In the genomic region with DNA sequence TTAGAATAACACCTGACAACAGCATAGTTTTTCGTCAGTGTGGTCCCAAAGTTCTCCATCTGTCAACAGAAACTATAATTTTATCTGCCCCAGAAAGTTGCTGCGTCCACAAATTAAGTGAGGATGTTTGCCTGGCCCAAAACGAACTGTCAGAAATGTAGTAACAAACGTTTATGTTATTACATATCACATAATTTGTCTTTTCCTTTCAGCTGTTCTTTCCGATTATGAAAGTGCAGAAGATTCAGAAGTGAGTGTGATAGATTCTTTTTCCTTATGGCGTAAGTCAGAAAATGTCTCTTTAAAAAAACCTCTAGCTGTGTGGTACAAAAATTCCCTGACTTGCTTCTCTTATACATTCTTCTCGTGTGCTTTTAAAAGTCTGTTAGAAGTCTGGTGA, we compare ENCODE assay signal across 8 mouse cellular contexts. TPM values are rescaled to one million over a fixed set of nuclear protein-coding genes. Genes with fewer than 3 reads are reported as not detected.
DNase-seq lines count a peak whose midpoint lies in the region; ATAC-seq and TF ChIP-seq lines count a peak whose summit lies in the region.

No protein-coding gene starts in this region.

- no peak for TF ChIP-seq POLR2A in MEL (IDR thresholded peaks at IDR 0.05; ENCODE audit: control insufficient read depth in 1 of 2, insufficient read depth in 1 of 2, low read depth in 1 of 2, low read length in 2 of 2, poor library complexity in 1 of 2)

- TF ChIP-seq CTCF in MEL (IDR thresholded peaks at IDR 0.05 in 2 of 3, conservative IDR thresholded peaks at IDR 0.05 in 1 of 3; ENCODE audit: control insufficient read depth in 1 of 3, insufficient read depth in 1 of 3, low read depth in 2 of 3, low read length in 3 of 3, poor library complexity in 1 of 3, severe bottlenecking in 1 of 3) = no peak

- H3K9ac ChIP-seq in heart, embryonic 16.5 days (ENCODE audit: low read length) = peak overlapping the region; percentile 95
- H3K9ac ChIP-seq in MEL (ENCODE audit: control insufficient read depth, low read depth, low read length, poor library complexity, severe bottlenecking) = peak overlapping the region; percentile 93
- H3K9ac ChIP-seq in hindbrain, embryonic 12.5 days = peak overlapping the region; percentile 94
- peak overlapping the region; percentile 93 for H3K9ac ChIP-seq in midbrain, embryonic 11.5 days (ENCODE audit: low read length)

- TF ChIP-seq EP300 in MEL (IDR thresholded peaks at IDR 0.05; ENCODE audit: low read depth in 1 of 2, low read length in 2 of 2) = no peak

- peak overlapping the region; percentile 97; the same call in 1 of the 2 replicates for H3K27ac ChIP-seq in heart, embryonic 16.5 days (ENCODE audit: low read length)
- peak overlapping the region; percentile 69; the same call in 1 of the 2 replicates for H3K27ac ChIP-seq in MEL (ENCODE audit: control insufficient read depth, low read depth, low read length)
- H3K27ac ChIP-seq in hindbrain, embryonic 12.5 days = 0 out of 2 replicates have a peak overlapping the region, but pooled peaks have one; percentile 99
- no peak overlapping the region; the same call in 1 of the 2 replicates for H3K27ac ChIP-seq in midbrain, embryonic 11.5 days (ENCODE audit: low read depth, low read length)

- DNase-seq in heart, postnatal 4 days = no peak
- DNase-seq in MEL (ENCODE audit: low read depth, low spot score) = no peak
- DNase-seq in midbrain, embryonic 11.5 days (ENCODE audit: low spot score, missing footprints) = no peak
- DNase-seq in left cerebral cortex, adult 11 months (ENCODE audit: low spot score) = no peak
- no peak for DNase-seq in gastrocnemius, postnatal 10 days
- DNase-seq in urinary bladder, postnatal 25 days (ENCODE audit: low spot score) = no peak

- peak overlapping the region; percentile 83 for H3K4me3 ChIP-seq in heart, embryonic 16.5 days (ENCODE audit: low read length)
- peak overlapping the region; percentile 79 to 93 for H3K4me3 ChIP-seq in MEL (ENCODE audit: control insufficient read depth in 1 of 2, insufficient read depth in 1 of 2, low read depth in 2 of 2, low read length in 2 of 2)
- peak overlapping the region; percentile 94 for H3K4me3 ChIP-seq in hindbrain, embryonic 12.5 days
- H3K4me3 ChIP-seq in midbrain, embryonic 11.5 days (ENCODE audit: low read depth, low read length) = peak overlapping the region; percentile 93

- peaks cover 42% of the 10 kb centered on the region for H3K36me3 ChIP-seq in heart, embryonic 16.5 days (ENCODE audit: control insufficient read depth, insufficient read depth)
- peaks cover 22 to 39% of the 10 kb centered on the region in 2 experiments for H3K36me3 ChIP-seq in MEL (ENCODE audit: control insufficient read depth in 1 of 2, insufficient read depth in 2 of 2, low read length in 2 of 2)
- H3K36me3 ChIP-seq in hindbrain, embryonic 12.5 days = peaks cover 53% of the 10 kb centered on the region
- peaks cover 15% of the 10 kb centered on the region for H3K36me3 ChIP-seq in midbrain, embryonic 11.5 days (ENCODE audit: control insufficient read depth, insufficient read depth, low read length)

- H3K4me2 ChIP-seq in heart, embryonic 16.5 days (ENCODE audit: low read depth, low read length) = peak overlapping the region; percentile 71
- H3K4me2 ChIP-seq in hindbrain, embryonic 12.5 days (replicated peaks) = peak overlapping the region; percentile 80
- H3K4me2 ChIP-seq in midbrain, embryonic 11.5 days = peak overlapping the region; percentile 71

- H3K4me1 ChIP-seq in heart, embryonic 16.5 days (ENCODE audit: control insufficient read depth, insufficient read depth, low read length) = peaks cover 23% of the 10 kb centered on the region
- H3K4me1 ChIP-seq in MEL (ENCODE audit: control insufficient read depth in 1 of 2, insufficient read depth in 2 of 2, low read length in 2 of 2) = peaks cover 3 to 11% of the 10 kb centered on the region in 2 experiments; a peak in 3 of 4 replicates
- H3K4me1 ChIP-seq in hindbrain, embryonic 12.5 days = peaks cover 20% of the 10 kb centered on the region
- peaks cover 15% of the 10 kb centered on the region for H3K4me1 ChIP-seq in midbrain, embryonic 11.5 days (ENCODE audit: control insufficient read depth, insufficient read depth, low read length)

- TF ChIP-seq RAD21 in MEL (IDR thresholded peaks at IDR 0.05; ENCODE audit: low read depth, low read length) = no peak

- H3K9me3 ChIP-seq in heart, embryonic 16.5 days (replicated peaks; ENCODE audit: control insufficient read depth, low read length) = no peaks in the 10 kb centered on the region
- H3K9me3 ChIP-seq in MEL (replicated peaks; ENCODE audit: insufficient read depth, low read length) = no peaks in the 10 kb centered on the region
- H3K9me3 ChIP-seq in hindbrain, embryonic 12.5 days (replicated peaks) = no peaks in the 10 kb centered on the region
- no peaks in the 10 kb centered on the region for H3K9me3 ChIP-seq in midbrain, embryonic 11.5 days (ENCODE audit: control insufficient read depth, low read length)

- peaks cover 38% of the 10 kb centered on the region for H3K79me2 ChIP-seq in MEL (ENCODE audit: control insufficient read depth, insufficient read depth, low read length, poor library complexity)

- 55% methylated on average over 7 of the region's 7 CpGs for WGBS in heart, embryonic 16.5 days
- 80% methylated on average over 7 of the region's 7 CpGs for WGBS in hindbrain, embryonic 12.5 days
- 81% methylated on average over 7 of the region's 7 CpGs for WGBS in midbrain, embryonic 11.5 days

- no peaks in the 10 kb centered on the region for H3K27me3 ChIP-seq in heart, embryonic 16.5 days (ENCODE audit: control insufficient read depth, insufficient read depth, low read length)
- no peaks in the 10 kb centered on the region for H3K27me3 ChIP-seq in MEL (ENCODE audit: control insufficient read depth in 1 of 2, insufficient read depth in 2 of 2, low read length in 2 of 2)
- H3K27me3 ChIP-seq in hindbrain, embryonic 12.5 days = no peaks in the 10 kb centered on the region
- H3K27me3 ChIP-seq in midbrain, embryonic 11.5 days (ENCODE audit: control insufficient read depth, insufficient read depth, low read length) = no peaks in the 10 kb centered on the region

- no peak for ATAC-seq in heart, embryonic 16.5 days (replicated peaks; ENCODE audit: extremely low read depth, insufficient read depth, low FRiP score)
- no peak for ATAC-seq in hindbrain, embryonic 12.5 days (ENCODE audit: low FRiP score)
- ATAC-seq in midbrain, embryonic 11.5 days (ENCODE audit: low FRiP score) = no peak

TF ChIP-seq in MEL, 35 proteins besides CTCF, POLR2A, EP300 and RAD21 (continues in another document):
- no peak for TF ChIP-seq TCF12 (IDR thresholded peaks at IDR 0.05; ENCODE audit: low read depth, low read length)
- TF ChIP-seq GABPA (IDR thresholded peaks at IDR 0.05; ENCODE audit: low read depth, low read length) = no peak

RNA-seq across cellular contexts. Expression of gene Casc3, which starts 6.0 kb away (rescaled TPM):
- polyA plus RNA-seq in heart, embryonic 16.5 days (2015; fragmentation: Nextera tagmentation; extraction: Ambion mirVana) = 23.4 and 24.0 TPM in 2 replicates
- 10 to 100 TPM; 26.9 to 28.4 TPM for total RNA-seq in heart, postnatal 4 days (2021)
- 18.2 and 20.9 TPM in 2 replicates for total RNA-seq in MEL (2012; rRNA removed)
- 10 to 100 TPM; 58.6 to 61.0 TPM for polyA plus RNA-seq in MEL (2012; ENCODE audit: insufficient read depth in 1 of 2, insufficient read length in 2 of 2, low read depth in 1 of 2, low replicate concordance in 2 of 2, missing spikeins in 1 of 2)
- 62.5 and 66.5 TPM in 2 replicates for polyA plus RNA-seq in hindbrain, embryonic 12.5 days (2016; fragmentation: Nextera tagmentation; extraction: Ambion mirVana)
- polyA plus RNA-seq in midbrain, embryonic 11.5 days (2014; fragmentation: Nextera tagmentation; extraction: Ambion mirVana) = 51.9 and 53.1 TPM in 2 replicates
- 10 to 100 TPM; 19.1 to 26.2 TPM for total RNA-seq in gastrocnemius, postnatal 10 days (2021)

RNA-seq across cellular contexts. Expression of gene Msl1, which starts 15.4 kb away (rescaled TPM):
- 15.2 and 15.5 TPM in 2 replicates for polyA plus RNA-seq in heart, embryonic 16.5 days (2015; fragmentation: Nextera tagmentation; extraction: Ambion mirVana)
- 10 to 100 TPM; 67.8 to 71.5 TPM for total RNA-seq in heart, postnatal 4 days (2021)
- 35.0 and 37.1 TPM in 2 replicates for total RNA-seq in MEL (2012; rRNA removed)
- 10 to 100 TPM in 1 of 2 experiments, not detected in 1; 49.4 TPM for polyA plus RNA-seq in MEL (2012; ENCODE audit: insufficient read depth in 1 of 2, insufficient read length in 2 of 2, low read depth in 1 of 2, low replicate concordance in 2 of 2, missing spikeins in 1 of 2)
- 38.8 and 40.4 TPM in 2 replicates for polyA plus RNA-seq in hindbrain, embryonic 12.5 days (2016; fragmentation: Nextera tagmentation; extraction: Ambion mirVana)
- 24.0 and 25.1 TPM in 2 replicates for polyA plus RNA-seq in midbrain, embryonic 11.5 days (2014; fragmentation: Nextera tagmentation; extraction: Ambion mirVana)
- 10 to 100 TPM; 62.6 to 74.1 TPM for total RNA-seq in gastrocnemius, postnatal 10 days (2021)

RNA-seq across cellular contexts. Expression of gene Rapgefl1, which starts 25.9 kb away (rescaled TPM):
- 1.0 and 1.1 TPM in 2 replicates for polyA plus RNA-seq in heart, embryonic 16.5 days (2015; fragmentation: Nextera tagmentation; extraction: Ambion mirVana)
- 1 to 10 TPM; 1.3 TPM for total RNA-seq in heart, postnatal 4 days (2021)
- total RNA-seq in MEL (2012; rRNA removed) = 0.46 and 0.58 TPM in 2 replicates
- 1 to 10 TPM in 1 of 2 experiments, not detected in 1; 1.4 TPM for polyA plus RNA-seq in MEL (2012; ENCODE audit: insufficient read depth in 1 of 2, insufficient read length in 2 of 2, low read depth in 1 of 2, low replicate concordance in 2 of 2, missing spikeins in 1 of 2)
- polyA plus RNA-seq in hindbrain, embryonic 12.5 days (2016; fragmentation: Nextera tagmentation; extraction: Ambion mirVana) = 3.1 and 4.1 TPM in 2 replicates
- polyA plus RNA-seq in midbrain, embryonic 11.5 days (2014; fragmentation: Nextera tagmentation; extraction: Ambion mirVana) = 1.6 and 1.8 TPM in 2 replicates
- 1 to 10 TPM; 1.9 to 2.6 TPM for total RNA-seq in gastrocnemius, postnatal 10 days (2021)

RNA-seq across cellular contexts. Expression of gene Nr1d1, which starts 35.6 kb away (rescaled TPM):
- 7.0 and 8.2 TPM in 2 replicates for polyA plus RNA-seq in heart, embryonic 16.5 days (2015; fragmentation: Nextera tagmentation; extraction: Ambion mirVana)
- total RNA-seq in heart, postnatal 4 days (2021) = 10 to 100 TPM; 26.3 to 27.6 TPM
- total RNA-seq in MEL (2012; rRNA removed) = 1.9 and 2.0 TPM in 2 replicates
- polyA plus RNA-seq in MEL (2012; ENCODE audit: insufficient read depth in 1 of 2, insufficient read length in 2 of 2, low read depth in 1 of 2, low replicate concordance in 2 of 2, missing spikeins in 1 of 2) = 1 to 10 TPM in 1 of 2 experiments, not detected in 1; 5.6 TPM
- 1.2 and 1.3 TPM in 2 replicates for polyA plus RNA-seq in hindbrain, embryonic 12.5 days (2016; fragmentation: Nextera tagmentation; extraction: Ambion mirVana)
- 0.93 and 1.2 TPM in 2 replicates for polyA plus RNA-seq in midbrain, embryonic 11.5 days (2014; fragmentation: Nextera tagmentation; extraction: Ambion mirVana)
- 10 to 100 TPM; 42.4 to 58.7 TPM for total RNA-seq in gastrocnemius, postnatal 10 days (2021)

RNA-seq across cellular contexts. Expression of gene Wipf2, which starts 52.8 kb away (rescaled TPM):
- polyA plus RNA-seq in heart, embryonic 16.5 days (2015; fragmentation: Nextera tagmentation; extraction: Ambion mirVana) = 3.1 and 3.4 TPM in 2 replicates
- 10 to 100 TPM; 12.6 to 14.1 TPM for total RNA-seq in heart, postnatal 4 days (2021)
- total RNA-seq in MEL (2012; rRNA removed) = 2.9 and 3.2 TPM in 2 replicates
- 1 to 10 TPM in 1 of 2 experiments, not detected in 1; 7.1 TPM for polyA plus RNA-seq in MEL (2012; ENCODE audit: insufficient read depth in 1 of 2, insufficient read length in 2 of 2, low read depth in 1 of 2, low replicate concordance in 2 of 2, missing spikeins in 1 of 2)
- polyA plus RNA-seq in hindbrain, embryonic 12.5 days (2016; fragmentation: Nextera tagmentation; extraction: Ambion mirVana) = 4.7 and 5.0 TPM in 2 replicates
- polyA plus RNA-seq in midbrain, embryonic 11.5 days (2014; fragmentation: Nextera tagmentation; extraction: Ambion mirVana) = 4.4 and 5.9 TPM in 2 replicates
- 1 to 10 TPM; 6.3 to 9.0 TPM for total RNA-seq in gastrocnemius, postnatal 10 days (2021)
